Mouse (Mus musculus) embryo, embryonic 10 days (tissue): Measurements from ENCODE around the gene Eif4a2.
A peak's percentile ranks its signal among the peaks of the same experiment; 100 is the strongest.

ENCODE experiments used
- DNase-seq: peaks from one replicate; pipeline ENCODE4 v3.0.0-alpha.2; 2015; ENCODE audit warnings: low spot score

Eif4a2 gene

DNA sequence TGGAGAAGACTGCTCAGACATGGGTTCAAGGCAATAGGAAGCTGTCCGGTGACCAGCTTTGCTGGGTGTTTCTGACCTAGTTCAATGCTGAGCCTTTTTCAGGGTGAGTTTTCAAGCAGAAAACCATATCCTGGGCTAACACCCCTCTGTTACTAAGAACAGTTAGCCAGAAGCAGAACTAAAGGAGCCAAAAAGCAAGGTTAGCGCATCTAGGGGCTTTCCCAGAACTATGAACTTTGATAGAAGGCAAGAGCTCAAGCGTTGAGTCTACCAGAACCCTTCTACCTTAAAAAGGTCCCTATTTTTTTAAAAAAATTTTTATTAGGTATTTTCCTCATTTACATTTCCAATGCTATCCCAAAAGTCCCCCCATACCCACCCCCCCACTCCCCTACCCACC lies 33.7 kb downstream of the Eif4a2 start:
- DNase-seq, result no peak

DNA sequence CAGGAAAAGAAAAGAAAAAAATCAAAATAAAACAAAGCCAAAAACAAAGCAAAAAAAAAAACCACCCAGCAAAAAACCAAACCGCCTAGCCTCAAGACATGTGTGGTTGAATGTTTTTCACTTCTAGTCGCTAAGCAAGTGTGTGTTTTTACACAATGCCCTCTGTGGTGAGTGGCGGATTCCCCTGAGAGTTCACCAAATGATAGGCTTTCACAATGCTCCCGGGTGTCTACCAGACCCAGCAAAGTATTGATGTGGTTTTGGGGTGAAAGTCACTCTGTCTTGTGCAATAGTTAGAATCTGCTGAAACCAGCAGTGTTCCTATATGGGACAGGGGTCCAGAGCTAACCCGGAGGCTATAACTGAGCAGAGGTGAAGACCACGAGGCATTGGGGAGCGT lies 37.1 kb downstream of the Eif4a2 start:
- no peak for DNase-seq

- DNase-seq, result no peak
Observed at GRCm38 (mm10) chr16:23145211-23145610, 38.0 kb downstream of the Eif4a2 start.

DNA sequence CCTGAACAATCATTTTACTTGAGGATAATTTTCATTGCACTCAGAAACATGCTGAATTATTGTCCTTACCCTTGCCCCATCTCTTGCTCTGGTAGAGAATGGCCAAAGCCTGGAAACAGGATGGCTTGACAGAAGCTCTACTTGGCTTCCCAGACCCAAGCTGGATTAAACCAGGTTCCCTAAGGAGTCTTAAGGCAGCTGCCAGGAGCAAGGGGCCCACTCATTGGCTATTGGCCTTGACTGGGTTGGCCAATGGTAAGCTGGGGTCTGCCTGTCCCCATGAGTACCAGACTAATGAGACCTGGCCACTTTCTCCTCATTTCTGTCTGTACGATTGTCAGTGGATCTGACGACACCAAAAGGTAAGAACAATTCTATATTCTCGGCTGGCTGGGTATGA lies 39.0 kb downstream of the Eif4a2 start, which contains the start of gene Adipoq:
Adipoq (plus strand) TSS at position 257 of the 400 bp plus-strand sequence.
- no peak for DNase-seq

- no peak for DNase-seq
Observed at GRCm38 (mm10) chr16:23148936-23149335, 41.7 kb downstream of the Eif4a2 start.

DNA sequence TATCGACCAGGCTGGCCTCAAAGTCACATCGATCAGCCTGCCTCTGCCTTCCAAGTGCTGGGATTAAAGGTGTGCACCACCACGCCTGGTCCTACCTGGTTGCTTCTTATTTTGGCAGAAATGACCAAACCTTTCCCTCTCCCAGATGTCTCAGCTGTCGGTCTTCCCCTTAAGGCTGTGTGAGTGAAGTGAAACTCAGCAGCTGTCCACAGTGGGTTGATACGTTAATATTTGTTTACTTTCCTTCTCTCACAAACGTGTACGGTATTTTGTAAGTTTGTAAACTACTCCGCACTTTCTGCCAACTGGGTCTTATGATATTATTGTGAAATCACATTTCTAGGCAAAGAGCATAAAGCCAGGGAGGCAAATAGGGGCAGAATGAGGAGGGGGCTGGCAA lies 42.2 kb downstream of the Eif4a2 start:
- DNase-seq, result no peak

- peak; percentile 56 for DNase-seq
Observed at GRCm38 (mm10) chr16:23151423-23151822, 44.2 kb downstream of the Eif4a2 start.

GRCm38 (mm10) chr16:23154261-23154660 lies 47.0 kb downstream of the Eif4a2 start:
- no peak for DNase-seq

- DNase-seq, result no peak
Observed at GRCm38 (mm10) chr16:23157013-23157412, 49.8 kb downstream of the Eif4a2 start.

DNA sequence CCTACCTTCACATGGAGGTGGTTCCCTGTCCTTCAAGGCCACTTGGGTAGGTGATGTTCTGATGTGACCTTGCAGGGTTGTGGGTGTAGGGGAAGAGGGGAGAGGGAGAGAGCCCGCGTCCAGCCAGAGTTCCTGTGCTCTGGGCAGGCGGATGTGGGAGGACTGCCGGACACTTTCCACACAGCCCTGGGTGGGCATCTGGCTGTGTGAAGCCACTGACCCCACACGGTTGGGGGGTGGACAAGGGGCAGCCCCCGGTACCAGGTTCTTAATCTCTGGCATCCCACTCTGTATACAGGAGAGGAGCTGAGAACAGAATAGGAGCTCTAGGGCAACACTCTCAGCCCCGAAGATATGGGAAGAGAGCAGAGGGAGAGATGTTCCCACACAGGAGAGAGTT lies 51.0 kb downstream of the Eif4a2 start:
- no peak for DNase-seq

GRCm38 (mm10) chr16:23158957-23159356 lies 51.7 kb downstream of the Eif4a2 start:
- no peak for DNase-seq

- no peak for DNase-seq
Observed at GRCm38 (mm10) chr16:23159749-23160148, 52.5 kb downstream of the Eif4a2 start.

DNA sequence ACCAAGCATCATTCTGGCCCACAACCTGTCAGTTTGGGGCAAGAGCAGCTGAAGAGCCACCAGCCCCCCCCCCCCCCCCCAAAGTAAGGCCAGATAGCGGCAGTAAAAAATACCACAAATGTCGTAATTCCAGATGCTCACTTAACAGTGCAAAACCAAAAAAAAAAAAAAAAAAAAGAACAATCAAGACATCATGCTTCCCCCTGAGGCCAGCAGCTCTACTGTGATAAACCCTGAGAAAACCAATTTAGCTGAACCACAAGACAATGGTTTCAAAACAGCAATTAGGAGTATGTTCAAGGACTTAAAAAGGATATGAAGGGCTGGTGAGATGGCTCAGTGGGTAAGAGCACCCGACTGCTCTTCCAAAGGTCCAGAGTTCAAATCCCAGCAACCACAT lies 54.9 kb downstream of the Eif4a2 start:
- no peak for DNase-seq
